Mouse (Mus musculus) MEL (cell line): ENCODE measurements around the gene Zfand3. TPM values are rescaled to one million over a fixed set of nuclear protein-coding genes. Genes with fewer than 3 reads are reported as not detected.

Source experiments
- DNase-seq: peaks from one replicate; pipeline ENCODE4 v3.0.0; 2011; ENCODE audit warnings: low read depth, low spot score
- H3K27ac ChIP-seq: 2 replicates; pipeline ENCODE4 v1.5.1; 2012; ENCODE audit warnings: low read depth, mild to moderate bottlenecking, control low read depth, low read length, moderate library complexity; ENCODE audit not compliant: control insufficient read depth
- H3K27me3 ChIP-seq, 2 experiments: fragments of 150-350 bp in 1 of 2; sonication (generic) in 1 of 2; 2 replicates each; pipeline ENCODE4 v1.6.1; 2012; ENCODE audit warnings: low read length in 2 of 2, mild to moderate bottlenecking in 2 of 2, improper control_type of control experiment in 1 of 2, moderate library complexity in 1 of 2; ENCODE audit not compliant: insufficient read depth in 2 of 2, control insufficient read depth in 1 of 2
- H3K36me3 ChIP-seq, 2 experiments: 2 replicates each; pipeline ENCODE4 v1.6.1; 2012 to 2014; ENCODE audit warnings: low read length in 2 of 2, improper control_type of control experiment in 1 of 2, inconsistent platforms in 1 of 2, mild to moderate bottlenecking in 1 of 2; ENCODE audit not compliant: insufficient read depth in 2 of 2, control insufficient read depth in 1 of 2
- H3K4me1 ChIP-seq, 2 experiments: fragments of 150-350 bp in 1 of 2; sonication (generic) in 1 of 2; 2 replicates each; pipeline ENCODE4 v1.6.1; 2012; ENCODE audit warnings: low read length in 2 of 2, improper control_type of control experiment in 1 of 2, mild to moderate bottlenecking in 1 of 2; ENCODE audit not compliant: insufficient read depth in 2 of 2, control insufficient read depth in 1 of 2
- H3K4me3 ChIP-seq, 2 experiments: fragments of 150-350 bp in 1 of 2; sonication (generic) in 1 of 2; 2 replicates each; pipeline ENCODE4 v1.5.1; 2012; ENCODE audit warnings: low read depth in 2 of 2, low read length in 2 of 2, mild to moderate bottlenecking in 2 of 2, moderate library complexity in 2 of 2, control low read depth in 1 of 2, improper control_type of control experiment in 1 of 2; ENCODE audit not compliant: control insufficient read depth in 1 of 2, insufficient read depth in 1 of 2
- H3K79me2 ChIP-seq: 2 replicates; pipeline ENCODE4 v1.6.1; 2012; ENCODE audit warnings: mild to moderate bottlenecking, low read length, moderate library complexity; ENCODE audit not compliant: control insufficient read depth, poor library complexity, insufficient read depth
- H3K9ac ChIP-seq: 2 replicates; pipeline ENCODE4 v1.6.1; 2012; ENCODE audit warnings: low read depth, mild to moderate bottlenecking, control low read depth, low read length, moderate library complexity; ENCODE audit not compliant: control insufficient read depth, poor library complexity, severe bottlenecking
- H3K9me3 ChIP-seq: fragments of 150-350 bp; sonication (generic); replicated peaks from 2 replicates; pipeline ENCODE4 v1.6.1; 2012; ENCODE audit warnings: mild to moderate bottlenecking, low read length, improper control_type of control experiment, moderate library complexity; ENCODE audit not compliant: insufficient read depth
- BHLHE40 ChIP-seq: IDR thresholded peaks from 2 replicates; pipeline ENCODE4 v1.6.1; 2012; ENCODE audit warnings: low read depth, mild to moderate bottlenecking, inconsistent platforms, low read length, improper control_type of control experiment, borderline replicate concordance
- EP300 ChIP-seq, 2 experiments: IDR thresholded peaks; 2 replicates each; pipeline ENCODE4 v1.6.1; 2011; ENCODE audit warnings: improper control_type of control experiment in 2 of 2, low read length in 2 of 2, low read depth in 1 of 2, mild to moderate bottlenecking in 1 of 2
- JUND ChIP-seq: IDR thresholded peaks from 2 replicates; pipeline ENCODE4 v1.6.1; 2011; ENCODE audit warnings: low read depth, mild to moderate bottlenecking, improper control_type of control experiment, low read length
- MAX ChIP-seq: IDR thresholded peaks from 2 replicates; pipeline ENCODE4 v1.6.1; 2011; ENCODE audit warnings: low read length, improper control_type of control experiment
- MEF2A ChIP-seq: IDR thresholded peaks from 2 replicates; pipeline ENCODE4 v1.6.1; 2014; ENCODE audit warnings: low read depth, mild to moderate bottlenecking, inconsistent platforms, low read length, improper control_type of control experiment; ENCODE audit not compliant: poor library complexity, insufficient replicate concordance, severe bottlenecking; ENCODE audit errors: extremely low read depth
- MYB ChIP-seq: IDR thresholded peaks from 2 replicates; pipeline ENCODE4 v1.6.1; 2011; ENCODE audit warnings: mild to moderate bottlenecking, low read depth, low read length, improper control_type of control experiment
- MYC ChIP-seq: IDR thresholded peaks from 2 replicates; pipeline ENCODE4 v1.6.1; 2011; ENCODE audit warnings: low read depth, mild to moderate bottlenecking, low read length, improper control_type of control experiment, moderate library complexity
- POLR2AphosphoS2 ChIP-seq: IDR thresholded peaks from 2 replicates; pipeline ENCODE4 v1.6.1; 2011; ENCODE audit warnings: low read length, improper control_type of control experiment
- POLR2AphosphoS5 ChIP-seq: IDR thresholded peaks from 2 replicates; pipeline ENCODE4 v1.6.1; 2012; ENCODE audit warnings: low read depth, borderline replicate concordance, mild to moderate bottlenecking, inconsistent platforms, low read length, moderate library complexity, mixed read lengths
- RAD21 ChIP-seq: IDR thresholded peaks from 2 replicates; pipeline ENCODE4 v1.6.1; 2011; ENCODE audit warnings: mild to moderate bottlenecking, low read depth, low read length, improper control_type of control experiment
- TAL1 ChIP-seq: IDR thresholded peaks from 2 replicates; pipeline ENCODE4 v1.6.1; 2012; ENCODE audit warnings: mild to moderate bottlenecking, inconsistent platforms, low read length, moderate library complexity, mixed read lengths
- TCF12 ChIP-seq: IDR thresholded peaks from 2 replicates; pipeline ENCODE4 v1.6.1; 2014; ENCODE audit warnings: low read depth, mild to moderate bottlenecking, inconsistent platforms, low read length, improper control_type of control experiment, moderate library complexity
- UBTF ChIP-seq: IDR thresholded peaks from 2 replicates; pipeline ENCODE4 v1.6.1; 2012; ENCODE audit warnings: low read depth, mild to moderate bottlenecking, inconsistent platforms, low read length, improper control_type of control experiment, moderate library complexity, borderline replicate concordance; ENCODE audit not compliant: insufficient read depth
- ZKSCAN1 ChIP-seq: IDR thresholded peaks from 2 replicates; pipeline ENCODE4 v1.6.1; 2012; ENCODE audit warnings: low read depth, mild to moderate bottlenecking, inconsistent platforms, low read length, improper control_type of control experiment, moderate library complexity
- ZNF384 ChIP-seq: IDR thresholded peaks from 2 replicates; pipeline ENCODE4 v1.6.1; 2012; ENCODE audit warnings: low read depth, mild to moderate bottlenecking, inconsistent platforms, low read length, improper control_type of control experiment
- polyA plus RNA-seq, 2 experiments: library from polyadenylated mRNA; stranded (reverse) in 1 of 2; unstranded in 1 of 2; fragments of >175 nt in 1 of 2; fragments of >200 nt in 1 of 2; gene quantifications; 2 replicates each; pipeline versions ENCODE4 v1.2.1 to v1.2.4; 2012; ENCODE audit warnings: low replicate concordance in 2 of 2, low read depth in 1 of 2; ENCODE audit not compliant: insufficient read length in 2 of 2, insufficient read depth in 1 of 2, missing spikeins in 1 of 2
- total RNA-seq: library from RNA; depleted of rRNA; stranded (reverse); fragments of 300-350 nt; gene quantifications from 2 replicates; pipeline ENCODE4 v1.2.3, GENCODE M21; 2012

Gene Zfand3
- total and polyA plus RNA-seq, 3 experiments: 28.3 to 48.8 TPM; not detected in 1

DNA sequence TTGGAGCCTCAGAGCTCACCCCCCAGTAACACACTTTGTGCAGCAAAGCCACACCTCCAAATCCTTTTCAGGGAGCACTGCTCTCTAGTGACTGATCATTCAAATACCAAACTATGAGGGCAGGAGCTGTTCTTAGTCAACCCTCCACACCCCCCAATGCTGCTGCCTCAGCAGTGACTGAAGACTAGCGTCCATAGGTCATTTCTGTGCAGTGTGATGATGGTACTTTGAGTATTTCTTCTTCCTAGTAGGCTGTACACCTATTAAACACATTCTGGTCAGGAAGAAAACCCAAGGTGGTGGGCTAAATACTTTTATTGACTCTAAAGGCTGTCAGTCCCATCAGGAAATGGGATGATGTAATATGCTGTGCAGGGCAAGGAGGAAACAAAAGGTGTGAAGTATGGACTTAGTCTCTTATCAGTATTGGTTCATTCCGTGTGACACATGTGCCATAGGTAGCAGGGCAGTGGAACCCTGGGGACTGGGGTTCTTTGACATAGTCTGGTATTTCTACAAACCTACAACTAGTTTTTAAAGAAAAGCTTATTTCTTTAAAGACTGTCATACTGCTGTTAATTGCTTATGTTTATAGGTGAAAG lies 88.7 kb downstream of the Zfand3 start:
- H3K4me3 ChIP-seq: no peak overlapping the region
- TF ChIP-seq RAD21: no peak
- DNase-seq: no peak
- no peak overlapping the region for H3K27ac ChIP-seq
- peaks cover 5 to 40% of the 10 kb centered on the region in 2 experiments; a peak in 3 of 4 replicates for H3K36me3 ChIP-seq
- peaks cover 22 to 26% of the 10 kb centered on the region in 2 experiments for H3K4me1 ChIP-seq
- H3K9me3 ChIP-seq: no peaks in the 10 kb centered on the region
- H3K79me2 ChIP-seq: no peaks in the 10 kb centered on the region
- no peaks in the 10 kb centered on the region for H3K27me3 ChIP-seq
- no peak overlapping the region for H3K9ac ChIP-seq

DNA sequence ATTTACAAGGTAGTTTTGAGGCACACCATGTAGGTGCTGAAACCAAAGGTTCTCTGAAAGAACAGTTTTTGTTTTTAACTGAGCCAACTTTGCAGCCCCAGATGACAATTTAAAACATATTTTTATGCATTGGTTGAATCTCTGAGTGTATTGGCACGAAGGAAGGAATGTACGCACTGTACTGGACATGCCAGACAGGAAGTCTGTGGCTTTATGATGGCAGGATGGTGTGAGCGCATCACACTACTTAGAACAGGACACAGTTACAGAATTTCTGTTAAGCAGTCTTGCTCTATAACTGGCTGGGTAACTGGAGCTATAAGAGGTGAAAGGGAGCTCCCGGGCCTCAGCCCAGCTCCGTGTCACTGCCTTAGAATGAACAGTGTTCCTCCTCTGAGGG lies 92.6 kb downstream of the Zfand3 start:
- Histone ChIP-seq H3K79me2 (no peaks in the 10 kb centered on the region), H3K4me3 (no peak overlapping the region), H3K36me3 (peaks cover 7 to 33% of the 10 kb centered on the region in 2 experiments; a peak in 3 of 4 replicates), H3K9me3 (no peaks in the 10 kb centered on the region), H3K4me1 (peaks cover 20 to 21% of the 10 kb centered on the region in 2 experiments), H3K27me3 (no peaks in the 10 kb centered on the region), H3K9ac (no peak overlapping the region), H3K27ac (peak overlapping the region; percentile 23)
- DNase-seq: peak; percentile 18
- no peak for TF ChIP-seq TCF12
- TF ChIP-seq MYB: no peak
- no peak for TF ChIP-seq JUND
- TF ChIP-seq MEF2A: no peak
- no peak for TF ChIP-seq TAL1
- no peak for TF ChIP-seq BHLHE40
- TF ChIP-seq UBTF: no peak
- no peak for TF ChIP-seq MAX
- no peak for TF ChIP-seq MYC
- no peak for TF ChIP-seq EP300 (IDR thresholded peaks at IDR 0.05; ENCODE audit: low read depth in 1 of 2, low read length in 2 of 2)
- no peak for TF ChIP-seq POLR2AphosphoS2
- TF ChIP-seq ZNF384: no peak
- no peak for TF ChIP-seq ZKSCAN1
- TF ChIP-seq POLR2AphosphoS5: no peak
